ENCODE assay signal across 20 mouse cellular contexts in the genomic region with DNA sequence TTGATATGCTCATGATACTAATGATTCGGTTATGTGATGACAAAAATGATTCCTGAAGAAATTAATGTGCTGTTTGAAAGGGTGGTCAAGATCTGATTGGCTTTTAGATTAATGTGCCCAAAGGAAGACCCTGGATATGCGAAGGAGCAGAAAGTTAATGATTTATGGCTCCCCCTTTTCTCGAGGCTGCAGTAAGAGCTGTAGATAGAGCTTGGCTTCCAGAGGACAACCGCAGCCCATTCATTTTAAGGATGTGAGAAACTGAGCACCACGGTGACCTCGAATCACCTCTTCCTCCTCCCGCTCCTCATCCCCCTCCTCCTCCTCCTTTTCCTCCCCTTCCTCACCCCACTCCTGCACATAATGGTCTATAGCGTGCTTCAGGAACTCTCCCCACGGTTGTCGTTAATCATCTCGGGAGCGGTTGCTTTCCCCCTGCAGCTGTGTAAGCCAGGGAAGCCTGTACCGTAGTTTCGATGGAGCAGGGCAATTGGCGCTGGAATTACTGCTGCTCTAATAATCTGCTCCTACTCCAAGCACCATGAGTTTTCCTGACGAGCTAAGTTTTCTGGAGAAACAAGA.
DNase-seq lines count a peak whose midpoint lies in the region; ATAC-seq and TF ChIP-seq lines count a peak whose summit lies in the region.
"Had no signal": no experiment of that assay in that cellular context is flagged by ENCODE, and none has a peak within 500 bp of the region (broad histone marks: within the 10 kb centered on the region; RNA-seq: fewer than 3 reads in every experiment).

No protein-coding gene starts in this region.

- no peaks in the 10 kb centered on the region for H3K9me3 ChIP-seq in hindbrain, embryonic 13.5 days
- H3K9me3 ChIP-seq in hindbrain, postnatal 0 days (ENCODE audit: low read length): no peaks in the 10 kb centered on the region
- no peaks in the 10 kb centered on the region for H3K9me3 ChIP-seq in limb, embryonic 11.5 days (ENCODE audit: control insufficient read depth, low read length)
- H3K9me3 ChIP-seq in limb, embryonic 10.5 days (replicated peaks): no peaks in the 10 kb centered on the region
- no peaks in the 10 kb centered on the region for H3K9me3 ChIP-seq in liver, embryonic 11.5 days (ENCODE audit: control insufficient read depth, low read length)
- H3K9me3 ChIP-seq: forebrain, embryonic 15.5 days; megakaryocyte, embryonic 14.5 days had no signal

- no peaks in the 10 kb centered on the region for H3K27me3 ChIP-seq in hindbrain, embryonic 13.5 days
- no peaks in the 10 kb centered on the region for H3K27me3 ChIP-seq in hindbrain, postnatal 0 days (ENCODE audit: insufficient read depth, low read length)
- no peaks in the 10 kb centered on the region for H3K27me3 ChIP-seq in limb, embryonic 11.5 days (ENCODE audit: control insufficient read depth, insufficient read depth, low read length)
- no peaks in the 10 kb centered on the region for H3K27me3 ChIP-seq in limb, embryonic 10.5 days (ENCODE audit: low read depth, poor library complexity, severe bottlenecking)
- no peaks in the 10 kb centered on the region for H3K27me3 ChIP-seq in liver, embryonic 11.5 days (replicated peaks; ENCODE audit: control insufficient read depth, insufficient read depth, low read length)
- H3K27me3 ChIP-seq: forebrain, embryonic 15.5 days; megakaryocyte, embryonic 14.5 days had no signal

- ATAC-seq in hindbrain, embryonic 13.5 days (ENCODE audit: low FRiP score): no peak
- no peak for ATAC-seq in hindbrain, postnatal 0 days
- no peak for ATAC-seq in limb, embryonic 11.5 days (ENCODE audit: insufficient number of reproducible peaks, low FRiP score, low TSS enrichment, low read depth)
- ATAC-seq in liver, embryonic 11.5 days (replicated peaks; ENCODE audit: low FRiP score): no peak
- ATAC-seq: forebrain, embryonic 15.5 days; midbrain, embryonic 16.5 days had no signal

- DNase-seq in hindbrain, postnatal 0 days (ENCODE audit: low spot score): no peak
- peak; percentile 30 for DNase-seq in limb, embryonic 11.5 days (ENCODE audit: low spot score)
- DNase-seq in limb, embryonic 10.5 days (ENCODE audit: low spot score): no peak
- peak; percentile 61 for DNase-seq in mesoderm, embryonic 11.5 days (ENCODE audit: low read depth, low spot score)
- no peak for DNase-seq in urinary bladder, postnatal 36 days (ENCODE audit: low spot score in 2 of 2)
- DNase-seq in liver, embryonic 11.5 days (ENCODE audit: low spot score): no peak
- DNase-seq: adrenal gland, postnatal 36 days; B cell, adult 2 months; cerebellum, adult 8-10 months; gastrocnemius, postnatal 14 days; kidney, adult 11 months; lung, adult 18-20 months; lung, postnatal 14 days; right cerebral cortex, postnatal 14 days; thymus, adult 18-20 months; thymus, postnatal 4 days had no signal

- H3K4me3 ChIP-seq in hindbrain, embryonic 13.5 days: no peak overlapping the region
- no peak overlapping the region for H3K4me3 ChIP-seq in hindbrain, postnatal 0 days (ENCODE audit: low read length)
- H3K4me3 ChIP-seq in limb, embryonic 11.5 days (ENCODE audit: low read depth, low read length): no peak overlapping the region
- no peak overlapping the region for H3K4me3 ChIP-seq in limb, embryonic 10.5 days
- no peak overlapping the region for H3K4me3 ChIP-seq in liver, embryonic 11.5 days (ENCODE audit: low read depth, low read length)
- H3K4me3 ChIP-seq: forebrain, embryonic 15.5 days; megakaryocyte, embryonic 14.5 days had no signal

- no peak overlapping the region for H3K9ac ChIP-seq in hindbrain, embryonic 13.5 days
- H3K9ac ChIP-seq in hindbrain, postnatal 0 days (replicated peaks; ENCODE audit: low read length): no peak overlapping the region
- no peak overlapping the region for H3K9ac ChIP-seq in limb, embryonic 11.5 days (ENCODE audit: low read length)
- H3K9ac ChIP-seq in liver, embryonic 11.5 days (ENCODE audit: low read depth, low read length): no peak overlapping the region
- H3K9ac ChIP-seq: forebrain, embryonic 15.5 days had no signal

- H3K27ac ChIP-seq in hindbrain, embryonic 13.5 days: peak overlapping the region; percentile 8; the same call in 1 of the 2 replicates
- no peak overlapping the region for H3K27ac ChIP-seq in hindbrain, postnatal 0 days
- H3K27ac ChIP-seq in limb, embryonic 11.5 days (replicated peaks; ENCODE audit: low read depth, low read length): no peak overlapping the region
- no peak overlapping the region for H3K27ac ChIP-seq in limb, embryonic 10.5 days
- no peak overlapping the region for H3K27ac ChIP-seq in liver, embryonic 11.5 days (ENCODE audit: low read depth, low read length)
- H3K27ac ChIP-seq: forebrain, embryonic 15.5 days had no signal

- 58% methylated on average over 16 of the region's 16 CpGs for WGBS in hindbrain, embryonic 13.5 days
- WGBS in hindbrain, postnatal 0 days: 63% methylated on average over 16 of the region's 16 CpGs
- WGBS in limb, embryonic 11.5 days: 52% methylated on average over 16 of the region's 16 CpGs
- WGBS in limb, embryonic 10.5 days: 67% methylated on average over 16 of the region's 16 CpGs
- 66% methylated on average over 16 of the region's 16 CpGs for WGBS in liver, embryonic 11.5 days

- H3K4me2 ChIP-seq in hindbrain, embryonic 13.5 days: no peak overlapping the region
- no peak overlapping the region for H3K4me2 ChIP-seq in hindbrain, postnatal 0 days (ENCODE audit: low read depth, low read length)
- H3K4me2 ChIP-seq in limb, embryonic 11.5 days (ENCODE audit: low read depth, severe bottlenecking): no peak overlapping the region
- no peak overlapping the region for H3K4me2 ChIP-seq in liver, embryonic 11.5 days
- H3K4me2 ChIP-seq: forebrain, embryonic 15.5 days had no signal

- no peak for TF ChIP-seq CTCF in hindbrain, postnatal 0 days (IDR thresholded peaks at IDR 0.05; ENCODE audit: low read depth)

- no peaks in the 10 kb centered on the region for H3K36me3 ChIP-seq in hindbrain, embryonic 13.5 days
- no peaks in the 10 kb centered on the region for H3K36me3 ChIP-seq in hindbrain, postnatal 0 days (ENCODE audit: insufficient read depth, low read length)
- no peaks in the 10 kb centered on the region for H3K36me3 ChIP-seq in limb, embryonic 11.5 days (ENCODE audit: control insufficient read depth, insufficient read depth, low read length)
- peaks cover 51% of the 10 kb centered on the region for H3K36me3 ChIP-seq in limb, embryonic 10.5 days
- no peaks in the 10 kb centered on the region; the same call in 1 of the 2 replicates for H3K36me3 ChIP-seq in liver, embryonic 11.5 days (ENCODE audit: control insufficient read depth, insufficient read depth, low read length)

- 0 out of 2 replicates have a peak, but pooled peaks cover 5% of the 10 kb centered on the region for H3K4me1 ChIP-seq in hindbrain, embryonic 13.5 days (replicated peaks)
- H3K4me1 ChIP-seq in hindbrain, postnatal 0 days (ENCODE audit: insufficient read depth, low read length): no peaks in the 10 kb centered on the region
- H3K4me1 ChIP-seq in limb, embryonic 11.5 days (ENCODE audit: control insufficient read depth, insufficient read depth, low read length): no peaks in the 10 kb centered on the region
- peaks cover 14% of the 10 kb centered on the region for H3K4me1 ChIP-seq in limb, embryonic 10.5 days
- peaks cover 3% of the 10 kb centered on the region for H3K4me1 ChIP-seq in liver, embryonic 11.5 days (replicated peaks; ENCODE audit: control insufficient read depth, insufficient read depth, low read length)
- H3K4me1 ChIP-seq: forebrain, embryonic 15.5 days had no signal

Comparison
In these comparisons a context has a peak if more than half of its experiments do, and no peak if none do; other contexts are left out.
1. DNase-seq: peak in limb, embryonic 11.5 days (single experiment) and mesoderm, embryonic 11.5 days (single experiment); none in hindbrain, postnatal 0 days (single experiment), limb, embryonic 10.5 days (single experiment), urinary bladder, postnatal 36 days (0 of 2) and liver, embryonic 11.5 days (single experiment).